Mouse (Mus musculus): ENCODE results near the gene Copb2. TPM values are rescaled to one million over a fixed set of nuclear protein-coding genes. Genes with fewer than 3 reads are reported as not detected.

Gene Copb2
- polyA plus RNA-seq, 1 experiment from 2014 or later: 157 TPM

GRCm38 (mm10) chr9:98600094-98600493 lies 36.6 kb downstream of the Copb2 start:
- Histone ChIP-seq H3K4me3 (ENCODE audit: inconsistent target) (peak overlapping the region; percentile 77; the same call in 1 of the 2 replicates), H3K36me3 (ENCODE audit: inconsistent target) (peaks cover 19% of the 10 kb centered on the region), H3K79me2 (ENCODE audit: inconsistent target) (peaks cover 37% of the 10 kb centered on the region), H3K27ac (no peak overlapping the region)
- WGBS (ENCODE audit: missing documents): 63% methylated on average over 6 of the region's 6 CpGs

GRCm38 (mm10) chr9:98601156-98601836 lies 37.8 kb downstream of the Copb2 start, which contains the start of gene Mrps22:
Mrps22 (minus strand) TSS chr9:98601660.
- Histone ChIP-seq H3K36me3 (ENCODE audit: inconsistent target) (peaks cover 17% of the 10 kb centered on the region), H3K27ac (no peak within 1 kb of the TSS), H3K4me3 (ENCODE audit: inconsistent target) (peak within 1 kb of the TSS; percentile 77), H3K79me2 (ENCODE audit: inconsistent target) (peaks cover 37% of the 10 kb centered on the region)
- under 1% methylated on average over 44 of the region's 44 CpGs for WGBS (ENCODE audit: missing documents)

DNA sequence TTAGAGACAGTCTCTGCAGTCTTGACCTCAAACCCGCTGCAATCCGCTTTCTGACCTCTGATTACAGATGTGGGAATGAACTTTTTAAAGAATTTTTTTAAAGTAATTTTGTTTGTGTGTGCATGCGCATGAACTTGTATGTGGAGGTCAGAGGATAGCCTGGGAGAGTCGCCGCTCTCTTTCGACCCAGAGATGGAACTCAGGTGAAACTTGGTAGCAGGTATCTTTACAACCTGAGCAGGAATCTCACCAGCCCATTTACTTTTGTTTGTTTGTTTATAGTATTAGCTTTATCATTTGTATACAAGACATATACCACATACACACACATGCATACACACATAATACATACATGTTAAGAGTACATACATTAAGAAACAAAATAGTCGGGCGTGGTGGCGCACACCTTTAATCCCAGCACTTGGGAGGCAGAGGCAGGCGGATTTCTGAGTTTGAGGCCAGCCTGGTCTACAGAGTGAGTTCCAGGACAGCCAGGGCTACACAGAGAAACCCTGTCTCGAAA lies 38.4 kb downstream of the Copb2 start:
- 46% methylated on average over 7 of the region's 11 CpGs for WGBS (ENCODE audit: missing documents)
- Histone ChIP-seq H3K79me2 (ENCODE audit: inconsistent target) (peaks cover 37% of the 10 kb centered on the region), H3K36me3 (ENCODE audit: inconsistent target) (peaks cover 11% of the 10 kb centered on the region), H3K27ac (no peak overlapping the region), H3K4me3 (ENCODE audit: inconsistent target) (peak overlapping the region; percentile 77; the same call in 1 of the 2 replicates)

DNA sequence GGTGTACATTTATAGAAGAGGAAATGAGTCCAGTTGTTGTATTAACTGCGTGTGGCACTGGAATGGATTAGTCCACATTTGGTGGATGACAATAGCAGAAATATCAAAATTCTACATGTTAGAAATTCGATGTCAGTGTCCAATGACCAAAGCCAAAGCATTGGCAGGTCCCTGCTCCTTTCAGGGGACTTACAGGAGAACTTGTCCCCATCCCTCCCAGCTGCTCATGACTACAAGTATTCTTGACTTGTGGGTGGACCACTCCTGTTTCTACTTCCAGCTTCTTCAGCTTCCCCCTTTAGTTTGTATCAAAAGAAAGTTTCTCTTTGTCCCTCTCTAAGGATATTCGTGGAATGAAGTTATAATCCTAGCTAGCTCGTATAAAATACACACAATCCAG lies 41.4 kb downstream of the Copb2 start:
- 74% methylated on average over 4 of the region's 4 CpGs for WGBS (ENCODE audit: missing documents)
- H3K4me3 ChIP-seq (ENCODE audit: inconsistent target): no peak overlapping the region
- peaks cover 13% of the 10 kb centered on the region for H3K79me2 ChIP-seq (ENCODE audit: inconsistent target)
- no peaks in the 10 kb centered on the region for H3K36me3 ChIP-seq (ENCODE audit: inconsistent target)
- no peak overlapping the region for H3K27ac ChIP-seq

- H3K27ac ChIP-seq: no peak overlapping the region
- no peaks in the 10 kb centered on the region for H3K36me3 ChIP-seq (ENCODE audit: inconsistent target)
- no peak overlapping the region for H3K4me3 ChIP-seq (ENCODE audit: inconsistent target)
- H3K79me2 ChIP-seq (ENCODE audit: inconsistent target): no peaks in the 10 kb centered on the region
- WGBS (ENCODE audit: missing documents): 39% methylated on average over 3 of the region's 3 CpGs
Observed at GRCm38 (mm10) chr9:98628480-98628879, 65.0 kb downstream of the Copb2 start.

- H3K27ac ChIP-seq: no peak overlapping the region
- H3K36me3 ChIP-seq (ENCODE audit: inconsistent target): no peaks in the 10 kb centered on the region
- H3K4me3 ChIP-seq (ENCODE audit: inconsistent target): no peak overlapping the region
- no peaks in the 10 kb centered on the region for H3K79me2 ChIP-seq (ENCODE audit: inconsistent target)
- 85% methylated on average over 12 of the region's 13 CpGs for whole genome bisulfite sequencing (ENCODE audit: missing documents)
Observed at GRCm38 (mm10) chr9:98633287-98634162, 70.0 kb downstream of the Copb2 start.

Other genes starting within 250 kb of the Copb2 start
- gene Rbp1, start 140.8 kb upstream of the Copb2 start, polyA plus RNA-seq (2018): 0.10 to 0.18 TPM in 2 of 3 replicates, not detected in the other
- gene Rbp2, start 77.6 kb upstream of the Copb2 start, polyA plus RNA-seq (2018): not detected in 3 replicates
- 15.9 to 36.4 TPM (median 35.9 TPM) in 3 replicates for gene Mrps22, start 37.9 kb downstream of the Copb2 start, polyA plus RNA-seq (2018)

Measured in macrophage (primary cell).